Mouse (Mus musculus): Measurements from ENCODE around the gene Frs3.

- TF ChIP-seq POLR2A (IDR thresholded peaks at IDR 0.05; ENCODE audit: insufficient read depth, low read depth, low read length) (no peak), CTCF (IDR thresholded peaks at IDR 0.05) (no peak), EP300 (IDR thresholded peaks at IDR 0.05; ENCODE audit: insufficient read depth, low read depth, low read length) (no peak)
Observed at GRCm38 (mm10) chr17:47655697-47656096, 33.1 kb upstream of the Frs3 start.

Data from heart, adult 2 months (tissue).